Mouse (Mus musculus) kidney, embryonic 14.5 days (tissue): ENCODE results near the gene Gm17606. TPM values are rescaled to one million over a fixed set of nuclear protein-coding genes. Genes with fewer than 3 reads are reported as not detected.

Source experiments
- ATAC-seq: fragments of 200-750 bp; cut with Nextera tagmentation; 2 replicates; pipeline ENCODE4 v1.8.0; 2017; ENCODE audit warnings: moderate number of reproducible peaks, mild to moderate bottlenecking, moderate TSS enrichment, moderate library complexity; ENCODE audit not compliant: low FRiP score, low TSS enrichment
- H3K27ac ChIP-seq: fragments of 300-500 bp; sonication (generic); 2 replicates; pipeline ENCODE4 v1.5.1; 2014; ENCODE audit warnings: low read depth, mild to moderate bottlenecking, low read length, moderate library complexity, mixed read lengths
- H3K27me3 ChIP-seq: fragments of 300-500 bp; sonication (generic); 2 replicates; pipeline ENCODE4 v1.6.1; 2014; ENCODE audit warnings: mild to moderate bottlenecking, low read length; ENCODE audit not compliant: control insufficient read depth, insufficient read depth
- H3K36me3 ChIP-seq: fragments of 300-500 bp; sonication (generic); 2 replicates; pipeline ENCODE4 v1.6.1; 2014; ENCODE audit warnings: low read length, mixed read lengths; ENCODE audit not compliant: control insufficient read depth, insufficient read depth
- H3K4me1 ChIP-seq: fragments of 300-500 bp; sonication (generic); 2 replicates; pipeline ENCODE4 v1.6.1; 2014; ENCODE audit warnings: low read length, mixed read lengths; ENCODE audit not compliant: control insufficient read depth, insufficient read depth
- H3K4me2 ChIP-seq: fragments of 300-500 bp; sonication (generic); replicated peaks from 2 replicates; pipeline ENCODE4 v1.6.1; 2014; ENCODE audit warnings: low read depth, mild to moderate bottlenecking, low read length
- H3K4me3 ChIP-seq: fragments of 300-500 bp; sonication (generic); 2 replicates; pipeline ENCODE4 v1.5.1; 2014; ENCODE audit warnings: mild to moderate bottlenecking, low read length
- H3K9ac ChIP-seq: fragments of 300-500 bp; sonication (generic); 2 replicates; pipeline ENCODE4 v1.6.1; 2014; ENCODE audit warnings: low read depth, mild to moderate bottlenecking, low read length, moderate library complexity
- H3K9me3 ChIP-seq: fragments of 300-500 bp; sonication (generic); 2 replicates; pipeline ENCODE4 v1.6.1; 2016; ENCODE audit warnings: low read length; ENCODE audit not compliant: control insufficient read depth
- WGBS: fragments of 180-500 bp; shearing (Covaris S2); extraction: QIAGEN DNeasy Blood & Tissue Kit; methylation state at CpG from one replicate; pipeline ENCODE4 v1.1.7; 2014; 5-methylcytosine and 5-hydroxymethylcytosine counted together
- polyA plus RNA-seq: library from polyadenylated mRNA; unstranded; fragments of >200 nt; fragmentation: Nextera tagmentation; extraction: Ambion mirVana; gene quantifications from 2 replicates; pipeline ENCODE4 v1.2.1, GENCODE M21; 2014

The Gm17606 gene
- polyA plus RNA-seq, 1 experiment from 2014 or later: not detected

GRCm38 (mm10) chr14:54646455-54646854, 5.7 kb downstream of the Gm17606 start:
- ATAC-seq: no peak
- H3K36me3 ChIP-seq: peaks cover 92% of the 10 kb centered on the region
- H3K27me3 ChIP-seq: no peaks in the 10 kb centered on the region
- H3K9me3 ChIP-seq: no peaks in the 10 kb centered on the region
- peaks cover 10% of the 10 kb centered on the region; the same call in 1 of the 2 replicates for H3K4me1 ChIP-seq
- H3K9ac ChIP-seq: no peak overlapping the region
- 92% methylated on average over 17 of the region's 17 CpGs for WGBS
- no peak overlapping the region for H3K27ac ChIP-seq
- no peak overlapping the region for H3K4me3 ChIP-seq
- H3K4me2 ChIP-seq: no peak overlapping the region

- Histone ChIP-seq H3K27me3 (no peaks in the 10 kb centered on the region), H3K4me3 (no peak overlapping the region), H3K4me1 (peaks cover 14% of the 10 kb centered on the region; the same call in 1 of the 2 replicates), H3K27ac (no peak overlapping the region), H3K9ac (no peak overlapping the region), H3K9me3 (no peaks in the 10 kb centered on the region), H3K36me3 (peaks cover 95% of the 10 kb centered on the region), H3K4me2 (no peak overlapping the region)
- WGBS: 92% methylated on average over 8 of the region's 8 CpGs
- ATAC-seq: no peak
These were observed 6.3 kb downstream of the Gm17606 start for GRCm38 (mm10) chr14:54646898-54647636.

- Histone ChIP-seq H3K4me2 (no peak overlapping the region), H3K36me3 (peaks cover 86% of the 10 kb centered on the region), H3K4me3 (no peak overlapping the region), H3K9ac (no peak overlapping the region), H3K27ac (no peak overlapping the region), H3K9me3 (no peaks in the 10 kb centered on the region), H3K27me3 (no peaks in the 10 kb centered on the region), H3K4me1 (peaks cover 18% of the 10 kb centered on the region; the same call in 1 of the 2 replicates)
- 84% methylated on average over 4 of the region's 4 CpGs for WGBS
- ATAC-seq: no peak
These were observed 7.1 kb downstream of the Gm17606 start for GRCm38 (mm10) chr14:54647900-54648299.

GRCm38 (mm10) chr14:54650621-54651454, 10.1 kb downstream of the Gm17606 start:
- peak; percentile 30 for ATAC-seq
- Histone ChIP-seq H3K9me3 (no peaks in the 10 kb centered on the region), H3K4me1 (peaks cover 24% of the 10 kb centered on the region; the same call in 1 of the 2 replicates), H3K27me3 (no peaks in the 10 kb centered on the region), H3K9ac (no peak overlapping the region), H3K27ac (no peak overlapping the region), H3K4me2 (no peak overlapping the region), H3K36me3 (peaks cover 64% of the 10 kb centered on the region), H3K4me3 (no peak overlapping the region)
- WGBS: 69% methylated on average over 23 of the region's 23 CpGs

- H3K27me3 ChIP-seq: no peaks in the 10 kb centered on the region
- ATAC-seq: no peak
- peak overlapping the region; percentile 3; the same call in 1 of the 2 replicates for H3K4me3 ChIP-seq
- peak overlapping the region; percentile 25; the same call in 1 of the 2 replicates for H3K9ac ChIP-seq
- H3K36me3 ChIP-seq: peaks cover 64% of the 10 kb centered on the region
- H3K27ac ChIP-seq: 0 out of 2 replicates have a peak overlapping the region, but pooled peaks have one; percentile 4
- no peak overlapping the region for H3K4me2 ChIP-seq
- H3K4me1 ChIP-seq: peaks cover 24% of the 10 kb centered on the region; the same call in 1 of the 2 replicates
- H3K9me3 ChIP-seq: no peaks in the 10 kb centered on the region
- 77% methylated on average over 4 of the region's 4 CpGs for WGBS
These were observed 10.8 kb downstream of the Gm17606 start for GRCm38 (mm10) chr14:54651556-54651955.

- peak overlapping the region; percentile 85 for H3K9ac ChIP-seq
- 0 out of 2 replicates have a peak, but pooled peaks have one; percentile 17 for ATAC-seq
- peak overlapping the region; percentile 84 for H3K4me3 ChIP-seq
- H3K36me3 ChIP-seq: peaks cover 64% of the 10 kb centered on the region
- H3K27me3 ChIP-seq: no peaks in the 10 kb centered on the region
- H3K27ac ChIP-seq: peak overlapping the region; percentile 83
- H3K4me1 ChIP-seq: peaks cover 24% of the 10 kb centered on the region; the same call in 1 of the 2 replicates
- no peaks in the 10 kb centered on the region for H3K9me3 ChIP-seq
- peak overlapping the region; percentile 79 for H3K4me2 ChIP-seq
- 0% methylated on average over 7 of the region's 7 CpGs for WGBS
These were observed 12.0 kb downstream of the Gm17606 start for GRCm38 (mm10) chr14:54652787-54653186.

GRCm38 (mm10) chr14:54653496-54653895, 12.7 kb downstream of the Gm17606 start:
- Histone ChIP-seq H3K9me3 (no peaks in the 10 kb centered on the region), H3K9ac (peak overlapping the region; percentile 85), H3K4me1 (peaks cover 24% of the 10 kb centered on the region; the same call in 1 of the 2 replicates), H3K36me3 (peaks cover 64% of the 10 kb centered on the region), H3K4me3 (peak overlapping the region; percentile 84), H3K27ac (peak overlapping the region; percentile 83), H3K27me3 (no peaks in the 10 kb centered on the region), H3K4me2 (peak overlapping the region; percentile 79)
- ATAC-seq: peak; percentile 91
- 1% methylated on average over 12 of the region's 12 CpGs for WGBS

GRCm38 (mm10) chr14:54660009-54660408, 19.3 kb downstream of the Gm17606 start:
- Histone ChIP-seq H3K9me3 (no peaks in the 10 kb centered on the region), H3K4me1 (no peaks in the 10 kb centered on the region), H3K27ac (no peak overlapping the region), H3K36me3 (peaks cover 92% of the 10 kb centered on the region), H3K4me3 (no peak overlapping the region), H3K27me3 (no peaks in the 10 kb centered on the region), H3K9ac (no peak overlapping the region), H3K4me2 (no peak overlapping the region)
- WGBS: 84% methylated on average over 2 of the region's 2 CpGs
- no peak for ATAC-seq
